Mouse (Mus musculus) left cerebral cortex, postnatal 25 days (tissue): Measurements from ENCODE around the gene Zfp770. TPM values are rescaled to one million over a fixed set of nuclear protein-coding genes. Genes with fewer than 3 reads are reported as not detected.
"Not testable (repeated sequence)": the region's sequence is repeated elsewhere in the genome, so short reads cannot be mapped to it uniquely, and the experiment has no call there.

Experiments
- DNase-seq, 2 experiments: peaks; one replicate each; pipeline ENCODE4 v3.0.0; 2022; ENCODE audit warnings: low spot score in 2 of 2, mixed read lengths in 1 of 2
- intact Hi-C: fragments of 180-260 bp; cut with DNase I; formaldehyde crosslinking; loops from one replicate; pipeline ENCODE4 v1.15.1; 2025
- total RNA-seq, 2 experiments: library from RNA; stranded (reverse); gene quantifications; 2 replicates each; pipeline ENCODE4 v1.2.3; 2021

The Zfp770 gene
- 10 to 100 TPM; 26.5 to 27.8 TPM for total RNA-seq

GRCm38 (mm10) chr2:114200932-114201559 lies at the start of gene Zfp770:
Gene Zfp770 (minus strand): TSS chr2:114201469.
- intact Hi-C loops: loop anchor here (1.0 kb wide), 1 partner anchor 26 kb away; no protein-coding TSS in a partner anchor
- peak; percentile 86 to 89 for DNase-seq

GRCm38 (mm10) chr2:114249440-114249839 lies 48.2 kb upstream of the Zfp770 start:
- DNase-seq: peak; percentile 34 to 79
- intact Hi-C loops: no loop called here

GRCm38 (mm10) chr2:114237639-114238038 lies 36.4 kb upstream of the Zfp770 start:
- intact Hi-C loops: no loop called here
- DNase-seq: no peak

GRCm38 (mm10) chr2:114236566-114236965 lies 35.3 kb upstream of the Zfp770 start:
- intact Hi-C loops: no loop called here
- DNase-seq: no peak

- intact Hi-C loops: no loop called here
- DNase-seq: no peak
These were observed 34.3 kb upstream of the Zfp770 start for GRCm38 (mm10) chr2:114235584-114235983.

- intact Hi-C loops: no loop called here
- no peak for DNase-seq
These were observed 30.0 kb upstream of the Zfp770 start for GRCm38 (mm10) chr2:114231248-114231647.

- intact Hi-C loops: no loop called here
These were observed 27.4 kb upstream of the Zfp770 start for GRCm38 (mm10) chr2:114228672-114229071.

GRCm38 (mm10) chr2:114205036-114205435 lies 3.8 kb upstream of the Zfp770 start:
- intact Hi-C loops: no loop called here
- DNase-seq: no peak

More at GRCm38 (mm10) chr2:114228672-114229071, 27.4 kb upstream of the Zfp770 start:
- no peak for DNase-seq

GRCm38 (mm10) chr2:114201574-114201973 lies 305 bp upstream of the Zfp770 start:
- intact Hi-C loops: loop anchor here (1.0 kb wide), 1 partner anchor 26 kb away; no protein-coding TSS in a partner anchor
- DNase-seq: no peak

- peak in 1 of 2 experiments; percentile 14 for DNase-seq
- intact Hi-C loops: no loop called here
These were observed 4.8 kb downstream of the Zfp770 start for GRCm38 (mm10) chr2:114196421-114196820.

- DNase-seq, intact Hi-C loops: not testable (repeated sequence)
These were observed 14.3 kb downstream of the Zfp770 start, which contains the start of gene Aqr for GRCm38 (mm10) chr2:114186924-114187323. Gene Aqr (minus strand): TSS chr2:114187024.

- intact Hi-C loops: no loop called here
- no peak for DNase-seq
These were observed 23.2 kb downstream of the Zfp770 start for GRCm38 (mm10) chr2:114177802-114178733.

GRCm38 (mm10) chr2:114174651-114175484 lies 26.4 kb downstream of the Zfp770 start:
- peak; percentile 81 to 92 for DNase-seq
- intact Hi-C loops: loop anchor here (1.0 kb wide), 1 partner anchor 26 kb away; the partner anchor contains the start of gene Zfp770

- intact Hi-C loops: no loop called here
- no peak for DNase-seq
These were observed 28.0 kb downstream of the Zfp770 start for GRCm38 (mm10) chr2:114173248-114173647.

- peak in 1 of 2 experiments; percentile 66 for DNase-seq
- intact Hi-C loops: no loop called here
These were observed 33.4 kb downstream of the Zfp770 start for GRCm38 (mm10) chr2:114167837-114168236.

- DNase-seq: no peak
- intact Hi-C loops: no loop called here
These were observed 39.3 kb downstream of the Zfp770 start for GRCm38 (mm10) chr2:114161978-114162377.

GRCm38 (mm10) chr2:114157345-114157744 lies 43.9 kb downstream of the Zfp770 start:
- intact Hi-C loops: no loop called here
- DNase-seq: no peak

- intact Hi-C loops: no loop called here
- DNase-seq: no peak
These were observed 44.6 kb downstream of the Zfp770 start for GRCm38 (mm10) chr2:114156639-114157038.

- DNase-seq: no peak
- intact Hi-C loops: no loop called here
These were observed 48.0 kb downstream of the Zfp770 start for GRCm38 (mm10) chr2:114153247-114153646.
